Mouse (Mus musculus) kidney, adult 8-10 months (tissue): ENCODE measurements at regions not wholly inside any gene's neighbourhood (a gene's known extent, or its start where the extent isn't known, plus 50 kb on each side); places are given as distances from the start of the nearest gene placed in this dataset.
A peak's percentile ranks its signal among the peaks of the same experiment; 100 is the strongest.

Experiments used
- DNase-seq, 2 experiments: peaks; one replicate each; pipeline ENCODE4 v3.0.0; 2022

GRCm38 (mm10) chr13:3752334-3752733 lies 51.8 kb downstream of the Calml3 start:
- DNase-seq, result no peak

GRCm38 (mm10) chr13:3751222-3751621 lies 52.9 kb downstream of the Calml3 start:
- DNase-seq, result no peak

GRCm38 (mm10) chr13:3750756-3751155 lies 53.4 kb downstream of the Calml3 start:
- peak; percentile 79 to 87 for DNase-seq

- peak in 1 of 2 experiments; percentile 52 for DNase-seq
Measured at GRCm38 (mm10) chr13:3749646-3750045, 54.5 kb downstream of the Calml3 start.

GRCm38 (mm10) chr13:3748859-3749258 lies 55.3 kb downstream of the Calml3 start:
- no peak for DNase-seq

- no peak for DNase-seq
Measured at GRCm38 (mm10) chr13:3746524-3746923, 57.6 kb downstream of the Calml3 start.

GRCm38 (mm10) chr13:3744870-3745269 lies 59.2 kb downstream of the Calml3 start:
- DNase-seq, result no peak

- peak; percentile 57 to 81 for DNase-seq
Measured at GRCm38 (mm10) chr13:3743692-3744457, 60.2 kb downstream of the Calml3 start.

GRCm38 (mm10) chr13:3742763-3743401 lies 61.2 kb downstream of the Calml3 start:
- no peak for DNase-seq

- no peak for DNase-seq
Measured at GRCm38 (mm10) chr13:3742094-3742730, 61.9 kb downstream of the Calml3 start.

GRCm38 (mm10) chr13:3730699-3731021 lies 73.5 kb downstream of the Calml3 start:
- DNase-seq, result no peak

GRCm38 (mm10) chr13:3729926-3730698 lies 74.0 kb downstream of the Calml3 start:
- DNase-seq, result peak in 1 of 2 experiments; percentile 46

GRCm38 (mm10) chr13:3728888-3729287 lies 75.2 kb downstream of the Calml3 start:
- no peak for DNase-seq

- DNase-seq, result no peak
Measured at GRCm38 (mm10) chr13:3726331-3726781, 77.8 kb downstream of the Calml3 start.

GRCm38 (mm10) chr13:3725803-3726202 lies 78.3 kb downstream of the Calml3 start:
- DNase-seq, result no peak

- DNase-seq, result no peak
Measured at GRCm38 (mm10) chr13:3724313-3724712, 79.8 kb downstream of the Calml3 start.

GRCm38 (mm10) chr13:3723458-3724143 lies 80.5 kb downstream of the Calml3 start:
- no peak for DNase-seq

GRCm38 (mm10) chr13:3715019-3715418 lies 81.2 kb downstream of the Asb13 start:
- DNase-seq, result no peak

- no peak for DNase-seq
Measured at GRCm38 (mm10) chr13:3712497-3713160, 78.8 kb downstream of the Asb13 start.

GRCm38 (mm10) chr13:3712088-3712487 lies 78.3 kb downstream of the Asb13 start:
- DNase-seq, result no peak

GRCm38 (mm10) chr13:3709982-3710618 lies 76.3 kb downstream of the Asb13 start:
- no peak for DNase-seq
